8 mouse cellular contexts compared by ENCODE assay signal in the genomic region with DNA sequence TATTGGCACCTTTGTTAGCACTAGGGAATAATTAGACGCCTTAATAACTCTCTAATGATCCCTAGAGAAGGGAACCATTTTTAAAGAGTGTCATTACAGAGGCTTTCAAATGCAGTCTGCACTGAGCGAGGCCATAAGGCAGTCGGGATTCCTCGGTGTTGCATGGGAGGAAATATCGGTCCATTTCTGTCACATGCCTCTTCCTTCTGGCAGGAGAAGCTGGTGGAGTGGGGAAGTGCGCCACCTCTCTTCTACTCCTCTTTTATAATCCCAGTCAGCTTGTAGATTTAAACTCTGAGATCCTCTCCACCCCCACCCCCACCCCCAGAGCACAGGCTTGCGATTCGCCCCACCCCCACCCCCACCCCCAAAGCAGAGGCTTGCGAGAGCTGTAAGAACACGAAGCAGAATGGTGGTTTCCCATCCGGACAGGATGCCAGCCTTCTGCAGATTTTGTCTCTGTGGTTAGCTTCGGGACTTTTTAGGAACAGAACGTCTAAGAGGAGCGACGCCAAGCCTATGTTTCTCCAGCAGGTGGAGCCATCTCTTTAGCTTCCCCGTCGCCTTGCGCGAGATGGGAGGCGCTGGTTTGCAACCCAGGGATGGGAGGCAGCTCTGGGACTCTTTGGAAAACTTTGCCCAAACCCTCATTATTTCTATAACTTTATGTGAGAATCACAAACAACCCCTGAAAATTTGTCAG. TPM values are rescaled to one million over a fixed set of nuclear protein-coding genes. Genes with fewer than 3 reads are reported as not detected.
DNase-seq lines count a peak whose midpoint lies in the region; ATAC-seq and TF ChIP-seq lines count a peak whose summit lies in the region.

No protein-coding gene starts in this region.

- intact Hi-C loops in left cerebral cortex, postnatal 25 days (cut with DNase I), result loop anchor here (1.0 to 5.0 kb wide), 3 partner anchors 350 to 468 kb away; no protein-coding TSS in a partner anchor

- peak; percentile 28 for DNase-seq in 3134 (ENCODE audit: extremely low read depth, insufficient read length, low spot score)
- DNase-seq in adrenal gland, adult 8-10 months, result peak; percentile 44
- peak; percentile 84 for DNase-seq in embryo, embryonic 9.5 days (ENCODE audit: extremely low spot score)
- DNase-seq in heart, adult 11 months, result peak; percentile 94
- peak; percentile 63 to 87 for DNase-seq in left cerebral cortex, postnatal 25 days (ENCODE audit: low spot score in 2 of 2)
- peak; percentile 77 for DNase-seq in midbrain, embryonic 10.5 days (ENCODE audit: low spot score)
- DNase-seq in splenic B cell, adult 2 months (ENCODE audit: low read depth, low spot score), result peak; percentile 29

- H3K27ac ChIP-seq in intestine, postnatal 0 days (ENCODE audit: low read depth, low read length), result no peak overlapping the region
- no peak overlapping the region for H3K27ac ChIP-seq in midbrain, embryonic 10.5 days (replicated peaks)

- H3K4me1 ChIP-seq in intestine, postnatal 0 days (replicated peaks; ENCODE audit: control insufficient read depth, insufficient read depth, low read length), result no peaks in the 10 kb centered on the region
- H3K4me1 ChIP-seq in midbrain, embryonic 10.5 days, result peaks cover 7% of the 10 kb centered on the region

- peak; percentile 83 for TF ChIP-seq CTCF in intestine, postnatal 0 days (IDR thresholded peaks at IDR 0.05; ENCODE audit: low read depth)

- H3K4me2 ChIP-seq in intestine, postnatal 0 days (replicated peaks; ENCODE audit: low read depth), result peak overlapping the region; percentile 54

- ATAC-seq in intestine, postnatal 0 days, result no peak

- no peaks in the 10 kb centered on the region for H3K9me3 ChIP-seq in intestine, postnatal 0 days (ENCODE audit: control insufficient read depth)
- no peaks in the 10 kb centered on the region for H3K9me3 ChIP-seq in midbrain, embryonic 10.5 days (replicated peaks)

- WGBS in intestine, postnatal 0 days, result 3% methylated on average over 20 of the region's 20 CpGs
- WGBS in midbrain, embryonic 10.5 days, result 2% methylated on average over 20 of the region's 20 CpGs

- H3K4me3 ChIP-seq in intestine, postnatal 0 days (ENCODE audit: low read depth, low read length), result no peak overlapping the region; the same call in 1 of the 2 replicates
- peak overlapping the region; percentile 51 for H3K4me3 ChIP-seq in midbrain, embryonic 10.5 days

- no peak overlapping the region for H3K9ac ChIP-seq in intestine, postnatal 0 days (ENCODE audit: low read depth, low read length)

- H3K27me3 ChIP-seq in intestine, postnatal 0 days (replicated peaks; ENCODE audit: control insufficient read depth, insufficient read depth, low read length), result peaks cover 19% of the 10 kb centered on the region; the same call in 1 of the 2 replicates
- H3K27me3 ChIP-seq in midbrain, embryonic 10.5 days (ENCODE audit: low read depth, poor library complexity, severe bottlenecking), result peaks cover 70% of the 10 kb centered on the region
- H3K27me3 ChIP-seq in splenic B cell, adult 2 months (ENCODE audit: control insufficient read depth, insufficient read depth, low read length, poor library complexity, severe bottlenecking), result no peaks in the 10 kb centered on the region; the same call in 1 of the 2 replicates

- no peaks in the 10 kb centered on the region for H3K36me3 ChIP-seq in intestine, postnatal 0 days (ENCODE audit: control insufficient read depth, insufficient read depth)
- no peaks in the 10 kb centered on the region for H3K36me3 ChIP-seq in midbrain, embryonic 10.5 days
- H3K36me3 ChIP-seq in splenic B cell, adult 2 months (ENCODE audit: control insufficient read depth, insufficient read depth, low read length, poor library complexity, severe bottlenecking), result no peaks in the 10 kb centered on the region

RNA-seq across cellular contexts. Expression of gene Six2, which starts 23.3 kb away (rescaled TPM):
- total RNA-seq in adrenal gland, adult 8-10 months (2022), result under 1 TPM in 1 of 4 experiments, not detected in 3; 0.17 TPM
- 0.05 and 0.18 TPM in 2 replicates for polyA plus RNA-seq in intestine, postnatal 0 days (2015; fragmentation: Nextera tagmentation; extraction: Ambion mirVana)
- under 1 TPM; 0.80 to 0.87 TPM for total RNA-seq in left cerebral cortex, postnatal 25 days (2021)
- polyA plus RNA-seq in midbrain, embryonic 10.5 days (2016; fragmentation: Nextera tagmentation; extraction: Ambion mirVana), result 1.6 and 3.0 TPM in 2 replicates

RNA-seq across cellular contexts. Expression of gene Six3, which starts 51.4 kb away (rescaled TPM):
- not detected for total RNA-seq in adrenal gland, adult 8-10 months (2022)
- not detected in 2 replicates for polyA plus RNA-seq in intestine, postnatal 0 days (2015; fragmentation: Nextera tagmentation; extraction: Ambion mirVana)
- 1 to 10 TPM in 1 of 2 experiments, under 1 TPM in 1; 0.89 to 8.4 TPM for total RNA-seq in left cerebral cortex, postnatal 25 days (2021)
- polyA plus RNA-seq in midbrain, embryonic 10.5 days (2016; fragmentation: Nextera tagmentation; extraction: Ambion mirVana), result 4.0 and 7.9 TPM in 2 replicates

Comparison
In these comparisons a context has a peak if more than half of its experiments do, and no peak if none do; other contexts are left out.
1. DNase-seq: peak in every context shown above with its lines; median percentile 94 in heart, adult 11 months; 84 in embryo, embryonic 9.5 days; 77 in midbrain, embryonic 10.5 days; 75 in left cerebral cortex, postnatal 25 days; 44 in adrenal gland, adult 8-10 months; 29 in splenic B cell, adult 2 months; 28 in 3134.